Mouse (Mus musculus) embryonic stem cell, embryonic (primary cell): ENCODE measurements around the gene Arhgap40.

Experiments
- CTCF ChIA-PET, 4 experiments: fragments of 300-600 bp in 2 of 4; fragments of 350-600 bp in 2 of 4; sonication (Branson Sonifier 250); formaldehyde crosslinking; loops; one replicate each; lab custom pipeline; 2022; ENCODE audit warnings: inconsistent platforms in 2 of 4; lab: Charles Lee
- POLR2A ChIA-PET, 4 experiments: fragments of 300-600 bp in 2 of 4; fragments of 350-600 bp in 2 of 4; sonication (Branson Sonifier 250); formaldehyde crosslinking; loops; one replicate each; lab custom pipeline; 2022; ENCODE audit warnings: antibody characterized with exemption in 4 of 4, inconsistent platforms in 1 of 4; lab: Charles Lee

Arhgap40 gene

DNA sequence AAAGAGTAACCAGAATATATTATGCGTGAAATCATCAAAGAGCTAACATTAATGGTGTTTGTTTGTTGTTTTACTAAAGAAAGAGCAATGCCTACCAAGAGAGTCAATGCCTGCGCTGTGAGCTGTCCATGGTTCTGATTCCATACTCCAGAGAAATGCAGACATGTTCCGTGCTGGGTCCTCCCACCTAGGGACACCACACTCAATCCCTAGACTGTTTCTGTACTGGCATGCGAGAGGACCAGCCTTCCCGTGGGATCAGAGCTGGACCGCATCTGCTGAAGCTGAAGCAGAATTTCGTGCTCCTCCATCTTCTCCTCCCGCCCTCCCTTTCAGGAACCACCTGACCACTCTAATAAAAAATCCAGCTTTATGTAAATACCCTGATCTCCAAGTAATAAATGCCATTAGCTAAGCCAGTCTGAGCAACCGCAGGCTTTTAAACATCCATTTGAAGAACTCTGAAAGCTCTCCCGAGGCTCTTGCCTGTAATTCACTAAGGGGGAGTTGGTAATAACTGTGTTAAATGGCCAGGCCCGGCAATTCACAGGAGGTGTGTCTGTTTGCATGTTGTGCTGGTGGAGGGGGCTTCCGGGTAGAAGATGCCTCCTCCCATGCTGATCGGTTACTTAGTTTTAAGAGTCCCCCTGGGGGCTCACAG lies 58.0 kb downstream of the Arhgap40 start:
- ChIA-PET POLR2A (interaction anchor here in 3 of 4 experiments (0.5 to 1.4 kb wide), 8 partner anchors 9 to 50 kb away, joined by 3 to 4 read pairs (median 3); no protein-coding TSS in a partner anchor), CTCF (interaction anchor here in 2 of 4 experiments (0.8 to 2.9 kb wide), 5 partner anchors 15 to 42 kb away, joined by 3 to 9 read pairs (median 3); no protein-coding TSS in a partner anchor)

DNA sequence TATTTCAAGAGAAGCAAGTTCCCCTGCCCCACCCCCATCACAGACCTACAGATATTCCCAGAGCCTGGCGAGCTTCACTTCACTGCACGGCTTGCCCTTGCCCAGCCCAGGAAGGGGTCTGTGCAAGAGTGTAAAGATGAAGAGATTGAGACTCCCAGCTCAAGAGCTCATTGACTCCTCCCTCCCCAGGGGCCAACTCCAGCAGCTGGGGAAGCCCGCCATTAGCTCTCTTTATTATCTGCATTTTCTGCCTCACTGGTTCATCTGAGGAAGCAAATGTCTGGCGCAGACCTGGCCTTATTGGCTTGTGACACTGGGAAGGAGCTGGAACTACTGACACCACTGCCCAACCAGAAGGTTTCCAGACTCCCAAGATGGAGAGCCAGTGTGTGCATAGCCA lies 67.4 kb downstream of the Arhgap40 start:
- ChIA-PET CTCF (interaction anchor here in 1 of 4 experiments (1.2 kb wide), 1 partner anchor 46 kb away, joined by 3 read pairs; no protein-coding TSS in a partner anchor), POLR2A (interaction anchor here in 2 of 4 experiments (0.6 to 1.0 kb wide), 2 partner anchors 10 to 306 kb away, joined by 3 read pairs; no protein-coding TSS in a partner anchor)

DNA sequence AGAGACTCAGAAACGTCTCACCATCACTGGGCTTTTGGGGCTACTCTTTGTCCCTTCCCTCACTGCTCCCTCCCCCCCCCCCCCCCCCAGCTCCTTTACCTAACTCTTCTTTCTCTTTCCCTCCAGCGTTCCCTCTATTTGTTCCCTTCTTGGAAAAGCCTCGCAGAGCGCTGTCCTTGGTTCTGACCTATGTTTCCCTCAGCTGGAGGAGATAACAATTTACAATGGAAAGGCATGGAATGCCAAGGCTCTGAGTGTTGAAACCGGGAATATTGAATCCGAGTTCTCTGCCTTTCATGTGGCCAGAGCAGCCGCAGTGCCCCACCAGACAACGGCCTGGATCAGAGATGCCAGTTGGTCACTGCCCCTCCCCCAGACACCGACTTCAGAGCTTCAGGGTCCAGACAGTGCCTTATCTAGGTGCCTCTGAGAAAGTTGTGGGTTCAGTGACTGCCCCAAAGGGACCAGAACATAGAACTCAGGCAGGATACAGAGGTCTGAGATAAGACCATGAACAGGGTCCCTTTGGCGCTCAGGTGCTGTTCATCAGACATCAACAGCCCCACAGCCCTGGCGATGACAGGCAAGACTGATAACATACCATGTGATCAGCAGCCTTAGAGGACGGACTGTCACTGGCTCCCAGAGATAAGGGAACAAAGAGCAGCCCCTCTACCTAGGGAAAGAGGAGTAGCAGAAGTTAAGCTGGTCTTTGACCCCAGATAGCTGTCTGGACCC lies 72.2 kb downstream of the Arhgap40 start:
- ChIA-PET CTCF (interaction anchor here (0.6 to 2.1 kb wide), 16 partner anchors 10 to 666 kb away, joined by 3 to 12 read pairs (median 4); partner anchors contain the start of gene Slc32a1 (in 1 of the 4)), POLR2A (interaction anchor here in 3 of 4 experiments (0.6 to 2.2 kb wide), 19 partner anchors 10 to 1918 kb away, joined by 3 to 12 read pairs (median 3); no protein-coding TSS in a partner anchor)

DNA sequence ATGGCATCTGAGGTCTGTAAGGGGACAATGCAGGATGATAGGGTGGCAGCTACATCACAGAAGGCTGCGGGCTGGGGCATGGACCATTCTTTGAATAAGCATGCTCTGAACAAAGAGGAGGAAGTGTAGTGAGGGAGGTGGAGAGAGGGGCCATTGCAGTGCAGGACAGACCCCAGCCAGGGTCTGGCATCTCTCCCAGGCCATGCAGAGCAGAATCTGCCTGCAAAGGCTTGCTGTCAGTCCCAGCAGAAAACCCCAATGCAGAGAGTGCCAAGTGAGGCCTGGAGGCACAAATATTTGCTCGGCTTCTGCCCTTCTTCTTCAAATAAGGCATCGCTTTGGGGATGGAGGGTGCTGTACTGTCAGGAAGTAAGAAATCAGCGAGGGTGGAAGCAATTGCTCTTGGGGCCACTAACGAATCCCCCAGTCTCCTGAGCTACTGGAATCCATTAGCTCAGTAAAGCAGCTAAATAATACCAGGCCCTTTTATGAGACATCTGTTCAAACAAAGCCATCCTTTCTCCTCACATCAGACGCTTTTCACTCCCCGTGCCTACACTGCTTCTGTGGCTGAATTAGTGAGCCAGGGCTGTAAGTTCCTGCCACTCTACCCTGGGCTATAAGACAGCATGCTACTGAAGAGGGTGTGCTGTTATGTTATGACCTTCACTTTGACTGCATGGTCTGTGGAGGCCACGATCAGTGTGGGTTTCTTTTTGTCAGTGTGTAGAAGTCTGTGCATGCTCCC lies 76.1 kb downstream of the Arhgap40 start:
- CTCF ChIA-PET, result no interaction called here
- POLR2A ChIA-PET, result interaction anchor here in 1 of 4 experiments (0.7 kb wide), 1 partner anchor 42 kb away, joined by 3 read pairs; no protein-coding TSS in a partner anchor

DNA sequence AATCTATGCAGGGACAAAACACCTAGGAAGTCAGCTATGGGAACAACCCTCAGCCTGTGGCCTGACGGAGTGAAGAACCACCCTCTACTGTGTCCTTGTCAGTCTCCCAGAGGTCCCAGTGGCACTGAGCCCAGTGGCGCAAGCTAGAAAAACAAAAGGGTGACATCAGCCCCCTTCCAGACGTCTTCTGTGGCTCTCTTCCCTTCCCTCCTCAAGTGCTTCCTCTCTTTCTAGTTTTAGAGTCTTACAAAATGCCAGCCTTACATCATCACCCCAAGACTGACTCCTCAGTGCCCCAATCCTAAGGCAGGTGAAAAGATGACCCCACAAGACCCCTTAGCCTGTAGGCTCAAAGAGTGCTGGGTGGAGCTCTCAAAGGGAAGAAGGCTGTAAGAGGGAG lies 77.9 kb downstream of the Arhgap40 start:
- POLR2A ChIA-PET, result interaction anchor here in 2 of 4 experiments (0.8 to 2.3 kb wide), 5 partner anchors 10 to 34 kb away, joined by 4 to 9 read pairs (median 6); partner anchors contain the start of gene Actr5 (in 2 of the 2)
- CTCF ChIA-PET, result interaction anchor here in 1 of 4 experiments (0.9 to 1.3 kb wide), 2 partner anchors 19 to 44 kb away, joined by 3 read pairs; no protein-coding TSS in a partner anchor

DNA sequence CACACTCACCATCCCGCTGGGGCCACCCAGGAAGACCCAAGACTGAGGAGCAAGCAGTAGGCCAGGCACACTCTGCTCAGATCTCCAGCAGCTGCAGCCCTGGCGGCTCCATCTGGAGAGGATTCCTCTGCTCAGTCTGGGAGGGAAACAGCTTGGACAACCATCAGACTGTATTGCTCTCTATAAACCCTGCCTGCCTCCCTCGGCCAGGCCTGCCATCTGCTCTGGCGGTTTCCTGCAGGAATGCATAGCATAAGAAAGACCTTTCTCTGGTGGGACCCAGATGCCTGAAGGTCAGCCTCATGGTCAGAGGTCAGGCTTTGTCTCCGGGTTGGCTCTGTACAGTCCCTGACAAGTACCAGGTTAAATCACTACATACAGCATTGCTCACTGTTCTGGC lies 78.7 kb downstream of the Arhgap40 start:
- CTCF ChIA-PET, result interaction anchor here in 1 of 4 experiments (0.9 kb wide), 1 partner anchor 19 kb away, joined by 3 read pairs; no protein-coding TSS in a partner anchor

DNA sequence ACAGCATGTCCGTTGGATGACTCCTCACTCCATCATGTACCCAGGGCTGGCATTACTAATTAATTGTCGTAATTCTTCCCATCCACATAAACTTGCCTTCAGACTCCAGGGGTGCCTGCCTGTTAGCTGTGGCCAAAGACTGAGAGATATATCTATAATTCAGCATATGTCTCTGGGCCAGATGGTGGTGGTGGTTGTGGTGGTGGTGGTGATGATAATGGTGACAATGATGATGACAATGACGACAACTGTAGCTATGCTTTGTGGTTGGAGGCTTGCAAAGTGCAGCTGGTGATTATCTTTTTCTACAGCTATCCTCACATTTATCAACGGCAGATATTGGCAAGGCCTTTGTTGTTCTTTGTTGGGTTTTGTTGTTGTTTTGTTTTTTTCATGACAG lies 80.8 kb downstream of the Arhgap40 start:
- CTCF ChIA-PET, result no interaction called here
- POLR2A ChIA-PET, result no interaction called here

More for the DNA sequence above, 78.7 kb downstream of the Arhgap40 start:
- POLR2A ChIA-PET, result interaction anchor here in 1 of 4 experiments (0.9 to 2.3 kb wide), 5 partner anchors 10 to 34 kb away, joined by 3 to 9 read pairs (median 6); partner anchors contain the start of gene Actr5

DNA sequence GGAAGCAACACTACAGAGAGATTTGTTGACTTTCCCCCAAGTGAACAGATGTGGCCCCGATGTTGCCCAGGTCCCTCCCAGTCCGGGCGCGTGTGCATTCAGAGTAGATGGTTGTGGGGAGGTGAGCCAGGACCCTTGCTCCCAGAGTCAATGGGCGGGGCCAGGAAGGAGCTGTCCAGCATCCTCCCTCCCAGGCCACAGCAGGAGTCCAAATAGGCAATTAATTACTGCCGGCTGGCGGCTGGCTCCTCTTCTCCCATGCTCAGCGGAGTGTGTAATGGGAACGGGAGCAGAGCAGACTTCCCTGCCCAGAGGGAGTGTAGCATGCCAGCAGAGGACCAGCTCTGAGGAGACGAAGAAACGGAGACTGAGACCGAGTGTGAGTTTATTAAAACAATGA lies 82.5 kb downstream of the Arhgap40 start:
- ChIA-PET CTCF (interaction anchor here in 3 of 4 experiments (0.6 to 2.0 kb wide), 14 partner anchors 10 to 270 kb away, joined by 3 to 7 read pairs (median 5); partner anchors contain the start of gene Slc32a1 (in 2 of the 3)), POLR2A (interaction anchor here in 2 of 4 experiments (0.6 to 1.6 kb wide), 13 partner anchors 8 to 442 kb away, joined by 3 to 12 read pairs (median 4); partner anchors contain the start of genes Actr5 (in 1 of the 2), Ppp1r16b (in 1 of the 2) and Slc32a1 (in 1 of the 2))

DNA sequence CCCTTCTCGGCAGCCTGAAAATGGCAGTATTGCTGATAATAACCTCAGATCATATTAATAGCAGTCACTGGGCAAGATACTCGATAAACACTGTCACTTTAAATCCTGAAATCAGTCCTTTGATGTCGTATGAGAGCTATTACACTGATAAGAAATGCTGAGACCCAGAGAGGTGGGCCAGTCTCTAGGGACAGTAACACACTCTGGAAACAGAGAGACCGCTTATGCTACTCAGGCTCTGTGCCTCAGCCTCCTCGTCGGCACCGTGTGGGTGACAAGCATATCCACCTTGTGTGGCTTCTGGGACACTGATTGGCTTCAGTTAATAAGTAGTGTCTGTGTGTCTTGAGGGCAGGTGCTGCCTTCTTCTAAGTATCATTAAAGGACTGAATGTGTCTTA lies 83.0 kb downstream of the Arhgap40 start:
- CTCF ChIA-PET, result interaction anchor here in 3 of 4 experiments (0.8 to 2.0 kb wide), 13 partner anchors 11 to 270 kb away, joined by 3 to 7 read pairs (median 5); partner anchors contain the start of gene Slc32a1 (in 2 of the 3)
- POLR2A ChIA-PET, result interaction anchor here in 2 of 4 experiments (0.6 to 1.6 kb wide), 12 partner anchors 11 to 442 kb away, joined by 3 to 12 read pairs (median 4); partner anchors contain the start of genes Actr5 (in 1 of the 2), Ppp1r16b (in 1 of the 2) and Slc32a1 (in 1 of the 2)

DNA sequence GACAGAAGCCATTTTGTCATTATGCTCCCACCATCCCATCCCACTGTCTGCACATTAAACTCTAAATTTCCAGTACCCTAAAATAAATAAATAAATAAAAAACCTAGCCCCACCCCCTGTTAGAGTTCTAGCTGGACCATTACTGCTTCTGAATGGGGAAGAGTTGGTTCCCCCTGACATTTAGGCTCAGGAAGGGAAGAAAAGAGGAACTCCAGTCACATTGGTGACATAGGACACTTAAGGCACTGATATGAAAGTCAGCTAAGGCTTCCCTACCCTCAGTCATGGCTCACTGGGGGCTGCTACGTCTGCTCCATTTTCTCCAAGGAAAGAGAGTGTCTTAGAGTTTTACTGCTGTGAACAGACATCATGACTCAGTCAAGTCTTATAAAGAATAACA lies 84.2 kb downstream of the Arhgap40 start:
- CTCF ChIA-PET, result no interaction called here
- POLR2A ChIA-PET, result no interaction called here
